Mouse (Mus musculus): ENCODE results near the gene Lrrfip2.

DNA sequence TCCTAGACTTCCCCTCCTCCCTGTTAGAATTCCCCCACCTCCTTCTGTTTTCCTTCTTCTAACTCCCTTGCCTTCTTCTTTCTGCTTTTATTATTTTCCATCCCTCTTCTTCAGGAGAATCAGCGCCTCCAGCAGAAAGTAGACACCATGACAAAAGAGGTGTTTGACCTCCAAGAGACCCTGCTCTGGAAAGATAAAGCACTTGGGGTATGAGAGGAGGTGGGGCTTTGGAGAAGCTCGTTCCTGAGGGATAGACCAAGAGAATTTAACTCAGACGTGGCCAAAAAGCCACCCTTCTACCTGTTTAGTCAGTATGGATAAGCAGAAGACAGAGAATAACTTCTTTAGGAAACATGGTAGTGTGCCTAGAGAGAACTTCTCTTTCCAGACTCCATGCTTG is 90.3 kb downstream of the Lrrfip2 start:
- TF ChIP-seq CTCF (IDR thresholded peaks at IDR 0.05; ENCODE audit: control insufficient read depth, insufficient read depth, insufficient replicate concordance, low read depth, low read length) = no peak
- TF ChIP-seq POLR2A (IDR thresholded peaks at IDR 0.05; ENCODE audit: control insufficient read depth, low read depth, low read length) = no peak

All from testis, adult 2 months (tissue).